8 mouse cellular contexts compared by ENCODE assay signal in genomic region chr3:75956551-75957302, GRCm38 (mm10). TPM values are rescaled to one million over a fixed set of nuclear protein-coding genes. Genes with fewer than 3 reads are reported as not detected.
DNase-seq lines count a peak whose midpoint lies in the region; ATAC-seq lines count a peak whose summit lies in the region.

TSS of gene Golim4 (minus strand) at chr3:75956949.

- WGBS in hindbrain, embryonic 12.5 days, result under 1% methylated on average over 53 of the region's 53 CpGs

- peak within 1 kb of the TSS; percentile 63 for H3K9ac ChIP-seq in hindbrain, embryonic 12.5 days

- H3K9me3 ChIP-seq in hindbrain, embryonic 12.5 days (replicated peaks), result no peaks in the 10 kb centered on the region

- peaks cover 29% of the 10 kb centered on the region for H3K4me1 ChIP-seq in hindbrain, embryonic 12.5 days

- no peaks in the 10 kb centered on the region for H3K27me3 ChIP-seq in hindbrain, embryonic 12.5 days

- H3K27ac ChIP-seq in hindbrain, embryonic 12.5 days, result peak within 1 kb of the TSS; percentile 85

- no peaks in the 10 kb centered on the region for H3K36me3 ChIP-seq in hindbrain, embryonic 12.5 days

- peak; percentile 97 for DNase-seq in NIH3T3 (ENCODE audit: low read depth)
- peak; percentile 94 to 96 for DNase-seq in cerebellum, postnatal 10 days
- DNase-seq in frontal cortex, postnatal 10 days (ENCODE audit: low spot score in 2 of 2), result peak; percentile 89 to 93
- peak; percentile 91 to 95 for DNase-seq in layer of hippocampus, postnatal 14 days (ENCODE audit: low spot score in 2 of 2)
- DNase-seq in lung, postnatal 14 days, result peak; percentile 94
- DNase-seq in retina, adult 2 months (ENCODE audit: low read depth, low spot score), result peak; percentile 76
- DNase-seq in thymus, postnatal 36 days, result peak; percentile 81 to 86

- ATAC-seq in hindbrain, embryonic 12.5 days (ENCODE audit: low FRiP score), result peak; percentile 100

- H3K4me3 ChIP-seq in hindbrain, embryonic 12.5 days, result peak within 1 kb of the TSS; percentile 56

- H3K4me2 ChIP-seq in hindbrain, embryonic 12.5 days (replicated peaks), result peak within 1 kb of the TSS; percentile 85

RNA-seq across cellular contexts. Expression of gene Golim4, which starts in this region (rescaled TPM):
- polyA plus RNA-seq in hindbrain, embryonic 12.5 days (2016; fragmentation: Nextera tagmentation; extraction: Ambion mirVana), result 60.2 and 67.6 TPM in 2 replicates
- 10 to 100 TPM; 26.3 to 27.6 TPM for total RNA-seq in layer of hippocampus, postnatal 14 days (2021)

Comparison
In these comparisons a context has a peak if more than half of its experiments do, and no peak if none do; other contexts are left out.
1. Peak in every context shown above with its lines: DNase-seq, ATAC-seq, H3K4me3 ChIP-seq and H3K27ac ChIP-seq.